Mouse (Mus musculus): ENCODE measurements at regions not wholly inside any gene's neighbourhood (a gene's known extent, or its start where the extent isn't known, plus 50 kb on each side); places are given as distances from the start of the nearest gene placed in this dataset.

DNA sequence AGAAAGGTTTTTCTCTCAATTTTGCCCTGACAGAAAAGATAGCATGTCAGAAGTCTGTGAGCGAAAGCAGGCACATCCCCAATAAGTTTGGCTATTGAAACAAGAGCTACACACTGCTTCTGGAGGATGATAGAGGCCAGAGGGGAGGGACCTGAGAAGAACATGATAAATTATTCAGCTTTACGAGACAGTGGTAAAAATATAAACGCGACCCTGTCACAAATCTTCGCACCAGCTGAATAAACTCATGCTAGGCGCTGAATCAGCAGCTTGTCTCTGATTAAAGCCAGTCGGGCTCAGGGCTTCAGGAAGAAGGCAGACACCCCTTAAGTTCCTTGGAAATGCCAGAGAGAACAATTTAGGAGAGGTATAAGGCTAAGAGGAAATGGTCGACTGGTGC is 422.7 kb upstream of the Tnp1 start:
- WGBS: 74% methylated on average over 8 of the region's 8 CpGs
- no peak overlapping the region for H3K27ac ChIP-seq (ENCODE audit: low read length)
- no peak overlapping the region for H3K9ac ChIP-seq (replicated peaks; ENCODE audit: low read depth, low read length)
- H3K4me2 ChIP-seq (ENCODE audit: low read length): no peak overlapping the region
- ATAC-seq: no peak
- H3K9me3 ChIP-seq (ENCODE audit: control insufficient read depth, low read length): no peaks in the 10 kb centered on the region
- H3K4me1 ChIP-seq (replicated peaks; ENCODE audit: control insufficient read depth, insufficient read depth, low read length): no peaks in the 10 kb centered on the region
- no peaks in the 10 kb centered on the region for H3K27me3 ChIP-seq (replicated peaks; ENCODE audit: control insufficient read depth, insufficient read depth, low read length)
- H3K4me3 ChIP-seq (replicated peaks; ENCODE audit: low read length): no peak overlapping the region
- H3K36me3 ChIP-seq (ENCODE audit: control insufficient read depth, insufficient read depth): no peaks in the 10 kb centered on the region

DNA sequence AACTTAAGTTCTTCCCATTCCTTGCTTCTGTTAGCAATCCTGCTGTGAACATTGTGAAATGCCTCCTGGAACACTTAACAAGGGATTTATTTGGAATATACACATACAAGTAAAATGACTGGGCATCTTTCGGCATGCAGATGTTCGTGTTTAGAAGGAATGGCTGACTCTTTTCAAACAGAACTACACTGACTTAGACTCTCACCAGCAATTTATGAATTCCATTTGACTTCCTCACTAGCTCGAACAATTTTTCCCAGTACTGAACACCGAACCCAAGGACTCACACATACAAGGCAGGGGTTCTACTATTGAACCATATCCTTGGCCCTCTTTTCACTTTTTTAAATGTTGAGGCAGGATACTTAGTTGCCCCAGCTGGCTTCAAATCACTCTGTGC is 412.4 kb upstream of the Tnp1 start:
- Histone ChIP-seq H3K9me3 (ENCODE audit: control insufficient read depth, low read length) (no peaks in the 10 kb centered on the region), H3K4me1 (replicated peaks; ENCODE audit: control insufficient read depth, insufficient read depth, low read length) (no peaks in the 10 kb centered on the region), H3K27ac (ENCODE audit: low read length) (no peak overlapping the region), H3K4me3 (replicated peaks; ENCODE audit: low read length) (no peak overlapping the region), H3K36me3 (ENCODE audit: control insufficient read depth, insufficient read depth) (no peaks in the 10 kb centered on the region), H3K27me3 (replicated peaks; ENCODE audit: control insufficient read depth, insufficient read depth, low read length) (no peaks in the 10 kb centered on the region), H3K9ac (replicated peaks; ENCODE audit: low read depth, low read length) (no peak overlapping the region), H3K4me2 (ENCODE audit: low read length) (no peak overlapping the region)
- no peak for ATAC-seq
- WGBS: 92% methylated on average over 4 of the region's 4 CpGs

DNA sequence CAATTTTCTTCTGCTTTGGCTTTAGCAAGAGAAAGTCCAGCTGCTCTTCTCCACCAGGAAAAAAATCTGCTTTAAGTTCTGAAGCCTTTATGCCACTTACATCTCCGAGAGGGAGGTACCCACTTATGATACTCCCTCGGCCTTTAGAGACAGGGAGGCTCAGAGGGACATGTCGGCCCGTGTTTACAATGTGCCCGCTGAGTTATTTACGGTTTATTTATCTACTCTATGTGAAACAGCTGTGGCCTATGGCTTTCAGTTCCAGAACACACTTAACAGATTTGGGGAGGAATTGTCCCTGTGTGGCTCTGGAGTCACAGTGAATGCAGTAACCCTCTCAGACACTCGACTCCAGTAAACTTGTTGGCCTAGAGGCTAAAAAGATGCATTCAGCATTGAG is 409.3 kb upstream of the Tnp1 start:
- Histone ChIP-seq H3K9ac (replicated peaks; ENCODE audit: low read depth, low read length) (no peak overlapping the region), H3K27me3 (replicated peaks; ENCODE audit: control insufficient read depth, insufficient read depth, low read length) (no peaks in the 10 kb centered on the region), H3K4me1 (replicated peaks; ENCODE audit: control insufficient read depth, insufficient read depth, low read length) (no peaks in the 10 kb centered on the region), H3K4me3 (replicated peaks; ENCODE audit: low read length) (no peak overlapping the region), H3K27ac (ENCODE audit: low read length) (no peak overlapping the region), H3K36me3 (ENCODE audit: control insufficient read depth, insufficient read depth) (no peaks in the 10 kb centered on the region), H3K4me2 (ENCODE audit: low read length) (no peak overlapping the region), H3K9me3 (ENCODE audit: control insufficient read depth, low read length) (no peaks in the 10 kb centered on the region)
- 87% methylated on average over 7 of the region's 7 CpGs for WGBS
- no peak for ATAC-seq

DNA sequence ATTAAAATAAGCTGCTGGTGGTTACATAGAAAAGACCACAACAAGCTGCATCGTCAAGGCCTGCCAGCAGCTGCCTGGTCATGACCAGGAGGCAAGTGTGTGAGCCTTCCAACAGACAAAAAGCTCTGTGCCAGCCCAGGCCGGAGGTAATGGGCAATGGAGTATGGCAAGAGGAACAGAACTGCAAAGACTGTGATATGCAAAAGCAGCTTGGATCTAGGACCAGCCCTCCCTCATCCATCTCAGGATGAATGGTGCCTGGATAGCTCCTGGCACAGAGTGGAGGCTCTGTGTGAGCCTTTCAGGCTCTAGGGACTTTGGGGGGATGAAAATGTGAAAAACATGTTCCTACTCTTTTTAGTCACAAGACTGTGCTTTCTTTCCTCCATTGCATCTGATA is 402.5 kb upstream of the Tnp1 start:
- no peak overlapping the region for H3K4me2 ChIP-seq (ENCODE audit: low read length)
- no peaks in the 10 kb centered on the region for H3K36me3 ChIP-seq (ENCODE audit: control insufficient read depth, insufficient read depth)
- no peaks in the 10 kb centered on the region for H3K4me1 ChIP-seq (replicated peaks; ENCODE audit: control insufficient read depth, insufficient read depth, low read length)
- peak; percentile 97 for ATAC-seq
- no peak overlapping the region for H3K9ac ChIP-seq (replicated peaks; ENCODE audit: low read depth, low read length)
- no peak overlapping the region for H3K4me3 ChIP-seq (replicated peaks; ENCODE audit: low read length)
- no peaks in the 10 kb centered on the region for H3K9me3 ChIP-seq (ENCODE audit: control insufficient read depth, low read length)
- no peak overlapping the region; the same call in 1 of the 2 replicates for H3K27ac ChIP-seq (ENCODE audit: low read length)
- H3K27me3 ChIP-seq (replicated peaks; ENCODE audit: control insufficient read depth, insufficient read depth, low read length): no peaks in the 10 kb centered on the region
- 40% methylated on average over 2 of the region's 2 CpGs for WGBS

DNA sequence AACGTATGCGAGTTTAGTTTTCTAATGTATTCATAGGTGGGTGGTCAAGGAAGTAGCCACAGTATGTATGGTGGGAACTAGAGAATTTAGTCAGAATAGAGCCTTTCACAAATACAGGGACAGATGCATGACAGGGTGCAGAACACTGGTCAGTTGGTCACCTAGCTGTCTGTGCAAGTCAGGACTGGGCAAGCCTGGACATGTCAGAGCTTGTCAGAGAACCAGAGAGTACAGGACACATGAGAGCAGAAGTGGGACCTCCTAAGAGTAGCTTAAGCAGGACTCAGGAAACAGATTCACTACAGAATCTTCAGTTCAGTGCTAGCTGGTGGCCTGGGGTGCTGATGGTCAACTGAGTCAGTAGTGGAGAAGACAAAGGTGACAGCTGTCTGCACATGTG is 395.7 kb upstream of the Tnp1 start:
- ATAC-seq: no peak
- Histone ChIP-seq H3K4me3 (replicated peaks; ENCODE audit: low read length) (no peak overlapping the region), H3K27me3 (replicated peaks; ENCODE audit: control insufficient read depth, insufficient read depth, low read length) (no peaks in the 10 kb centered on the region), H3K4me2 (ENCODE audit: low read length) (no peak overlapping the region), H3K27ac (ENCODE audit: low read length) (no peak overlapping the region), H3K36me3 (ENCODE audit: control insufficient read depth, insufficient read depth) (no peaks in the 10 kb centered on the region), H3K9ac (replicated peaks; ENCODE audit: low read depth, low read length) (no peak overlapping the region), H3K4me1 (replicated peaks; ENCODE audit: control insufficient read depth, insufficient read depth, low read length) (no peaks in the 10 kb centered on the region), H3K9me3 (ENCODE audit: control insufficient read depth, low read length) (no peaks in the 10 kb centered on the region)
- WGBS: 94% methylated on average over 2 of the region's 2 CpGs

DNA sequence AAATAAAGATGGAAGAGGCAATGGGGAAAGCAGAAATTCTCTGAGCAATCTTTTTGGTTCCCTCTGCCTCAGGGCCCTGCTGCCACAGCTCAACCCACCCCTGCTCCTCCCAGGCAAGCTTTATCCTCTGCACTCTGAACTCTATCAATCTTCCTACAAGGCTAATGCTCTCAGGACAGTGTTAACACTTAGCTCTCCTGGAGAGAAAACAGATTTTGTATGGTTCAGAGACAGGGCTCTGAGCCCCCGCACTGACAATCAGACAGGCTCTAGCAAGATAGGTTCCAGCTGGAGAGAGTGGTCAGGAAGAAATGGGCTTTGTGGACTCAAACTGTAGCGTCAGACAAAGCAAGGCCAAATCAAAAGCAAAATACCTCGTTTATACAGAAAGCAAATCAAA is 383.5 kb upstream of the Tnp1 start:
- H3K27me3 ChIP-seq (replicated peaks; ENCODE audit: control insufficient read depth, insufficient read depth, low read length): no peaks in the 10 kb centered on the region
- no peak overlapping the region for H3K4me2 ChIP-seq (ENCODE audit: low read length)
- 56% methylated on average over 3 of the region's 3 CpGs for WGBS
- no peaks in the 10 kb centered on the region for H3K4me1 ChIP-seq (replicated peaks; ENCODE audit: control insufficient read depth, insufficient read depth, low read length)
- no peak overlapping the region for H3K4me3 ChIP-seq (replicated peaks; ENCODE audit: low read length)
- no peaks in the 10 kb centered on the region for H3K9me3 ChIP-seq (ENCODE audit: control insufficient read depth, low read length)
- no peak for ATAC-seq
- H3K27ac ChIP-seq (ENCODE audit: low read length): no peak overlapping the region
- H3K36me3 ChIP-seq (ENCODE audit: control insufficient read depth, insufficient read depth): no peaks in the 10 kb centered on the region
- H3K9ac ChIP-seq (replicated peaks; ENCODE audit: low read depth, low read length): no peak overlapping the region

DNA sequence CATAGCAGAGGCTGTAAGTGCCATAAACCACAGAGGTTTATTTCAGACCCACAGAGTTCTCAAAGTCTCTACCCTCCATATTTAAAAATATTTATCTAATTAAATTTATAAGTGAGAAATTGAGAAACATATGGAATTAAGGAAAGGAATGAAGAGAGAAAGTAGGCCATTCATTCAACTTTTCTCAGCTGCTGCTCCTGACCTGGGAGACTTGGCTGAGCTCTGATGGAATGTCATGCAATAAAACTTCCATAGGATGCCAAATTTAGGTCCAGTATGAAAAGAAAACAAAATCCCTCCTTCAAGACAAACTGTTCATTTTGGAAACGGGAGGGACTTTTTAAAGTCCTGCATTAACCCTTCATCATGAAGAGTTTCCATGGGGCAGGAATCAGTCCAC is 379.3 kb upstream of the Tnp1 start:
- H3K36me3 ChIP-seq (ENCODE audit: control insufficient read depth, insufficient read depth): no peaks in the 10 kb centered on the region
- H3K9me3 ChIP-seq (ENCODE audit: control insufficient read depth, low read length): no peaks in the 10 kb centered on the region
- WGBS: 61% methylated on average over 1 of the region's 1 CpGs
- H3K4me2 ChIP-seq (ENCODE audit: low read length): no peak overlapping the region
- H3K4me3 ChIP-seq (replicated peaks; ENCODE audit: low read length): no peak overlapping the region
- ATAC-seq: no peak
- H3K27me3 ChIP-seq (replicated peaks; ENCODE audit: control insufficient read depth, insufficient read depth, low read length): no peaks in the 10 kb centered on the region
- H3K4me1 ChIP-seq (replicated peaks; ENCODE audit: control insufficient read depth, insufficient read depth, low read length): no peaks in the 10 kb centered on the region
- no peak overlapping the region for H3K9ac ChIP-seq (replicated peaks; ENCODE audit: low read depth, low read length)
- no peak overlapping the region for H3K27ac ChIP-seq (ENCODE audit: low read length)

DNA sequence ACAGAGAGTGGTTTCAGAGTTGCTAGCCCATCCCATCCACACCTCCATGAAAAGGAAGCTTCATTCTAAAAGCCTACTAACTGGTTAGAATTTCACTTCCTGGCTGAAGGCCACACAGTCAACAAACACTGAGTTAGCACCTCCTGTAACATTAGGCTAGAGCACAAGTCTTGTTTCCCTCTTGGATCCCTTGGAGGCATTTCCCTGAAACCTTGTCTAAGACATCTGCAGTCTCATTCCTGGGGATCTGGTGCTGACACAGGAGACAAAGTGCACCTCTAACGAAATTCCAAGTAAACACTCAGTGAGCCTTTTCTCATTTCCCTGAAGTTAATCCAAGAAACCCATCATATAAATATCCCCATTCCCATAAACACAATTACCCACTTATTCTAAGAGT is 378.8 kb upstream of the Tnp1 start:
- Histone ChIP-seq H3K36me3 (ENCODE audit: control insufficient read depth, insufficient read depth) (no peaks in the 10 kb centered on the region), H3K27ac (ENCODE audit: low read length) (no peak overlapping the region), H3K9me3 (ENCODE audit: control insufficient read depth, low read length) (no peaks in the 10 kb centered on the region), H3K4me3 (replicated peaks; ENCODE audit: low read length) (no peak overlapping the region), H3K9ac (replicated peaks; ENCODE audit: low read depth, low read length) (no peak overlapping the region), H3K27me3 (replicated peaks; ENCODE audit: control insufficient read depth, insufficient read depth, low read length) (no peaks in the 10 kb centered on the region), H3K4me2 (ENCODE audit: low read length) (no peak overlapping the region), H3K4me1 (replicated peaks; ENCODE audit: control insufficient read depth, insufficient read depth, low read length) (no peaks in the 10 kb centered on the region)
- 67% methylated on average over 1 of the region's 1 CpGs for WGBS
- no peak for ATAC-seq

DNA sequence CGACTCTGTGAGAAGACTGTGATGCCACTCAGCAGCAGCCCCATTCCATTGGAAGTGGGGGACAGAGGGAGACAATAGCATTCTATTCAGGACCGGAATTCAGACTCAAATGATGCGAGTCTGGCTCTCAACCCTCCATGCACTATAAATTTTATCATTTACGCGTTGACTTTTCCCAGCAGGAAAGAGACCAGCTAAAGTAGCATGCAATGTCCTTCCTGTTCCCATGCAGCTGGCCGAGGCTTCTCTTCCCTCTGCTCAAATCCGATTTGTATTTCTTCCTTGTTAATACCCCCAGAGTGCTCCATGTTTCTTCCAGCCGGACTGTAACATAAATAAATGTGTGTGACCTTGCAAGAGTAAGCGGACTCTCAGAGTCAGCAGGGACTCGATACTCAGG is 376.4 kb upstream of the Tnp1 start:
- no peaks in the 10 kb centered on the region for H3K9me3 ChIP-seq (ENCODE audit: control insufficient read depth, low read length)
- no peaks in the 10 kb centered on the region for H3K36me3 ChIP-seq (ENCODE audit: control insufficient read depth, insufficient read depth)
- H3K9ac ChIP-seq (replicated peaks; ENCODE audit: low read depth, low read length): no peak overlapping the region
- ATAC-seq: no peak
- no peaks in the 10 kb centered on the region for H3K4me1 ChIP-seq (replicated peaks; ENCODE audit: control insufficient read depth, insufficient read depth, low read length)
- H3K4me3 ChIP-seq (replicated peaks; ENCODE audit: low read length): no peak overlapping the region
- 82% methylated on average over 10 of the region's 10 CpGs for WGBS
- H3K4me2 ChIP-seq (ENCODE audit: low read length): no peak overlapping the region
- H3K27me3 ChIP-seq (replicated peaks; ENCODE audit: control insufficient read depth, insufficient read depth, low read length): no peaks in the 10 kb centered on the region
- H3K27ac ChIP-seq (ENCODE audit: low read length): no peak overlapping the region

DNA sequence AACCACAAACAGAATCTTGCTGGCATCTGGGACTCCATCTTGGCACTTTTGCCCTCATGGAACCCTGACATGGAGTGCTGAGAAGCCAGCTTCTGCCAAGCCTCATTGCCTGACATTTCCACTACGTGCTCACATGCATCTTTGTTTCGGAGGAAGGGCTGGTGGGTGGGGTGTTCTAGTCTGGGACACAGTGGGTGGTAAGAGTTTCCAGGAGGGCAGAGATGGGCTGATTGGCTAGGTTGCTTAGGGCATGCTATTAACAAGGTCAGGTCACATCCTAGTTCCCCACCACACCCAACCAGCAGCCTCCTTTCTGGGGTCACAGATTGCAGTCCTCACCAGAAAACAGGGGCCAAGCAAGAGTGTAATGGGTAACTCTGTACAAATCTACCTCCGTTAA is 374.3 kb upstream of the Tnp1 start:
- H3K27me3 ChIP-seq (replicated peaks; ENCODE audit: control insufficient read depth, insufficient read depth, low read length): no peaks in the 10 kb centered on the region
- no peak for ATAC-seq
- 81% methylated on average over 3 of the region's 3 CpGs for WGBS

More for the DNA sequence above, 374.3 kb upstream of the Tnp1 start:
- Histone ChIP-seq H3K9ac (replicated peaks; ENCODE audit: low read depth, low read length) (no peak overlapping the region), H3K9me3 (ENCODE audit: control insufficient read depth, low read length) (no peaks in the 10 kb centered on the region), H3K27ac (ENCODE audit: low read length) (no peak overlapping the region), H3K4me3 (replicated peaks; ENCODE audit: low read length) (no peak overlapping the region), H3K36me3 (ENCODE audit: control insufficient read depth, insufficient read depth) (no peaks in the 10 kb centered on the region), H3K4me1 (replicated peaks; ENCODE audit: control insufficient read depth, insufficient read depth, low read length) (no peaks in the 10 kb centered on the region), H3K4me2 (ENCODE audit: low read length) (no peak overlapping the region)
